Comparison of ENCODE assay signal across 12 mouse cellular contexts in genomic region chr4:81498133-81498532, GRCm38 (mm10). TPM values are rescaled to one million over a fixed set of nuclear protein-coding genes. Genes with fewer than 3 reads are reported as not detected.
DNase-seq lines count a peak whose midpoint lies in the region; ATAC-seq and TF ChIP-seq lines count a peak whose summit lies in the region.
"Had no signal": no experiment of that assay in that cellular context is flagged by ENCODE, and none has a peak within 500 bp of the region (broad histone marks: within the 10 kb centered on the region; RNA-seq: fewer than 3 reads in every experiment).

No protein-coding gene starts in this region.

- ATAC-seq in frontal cortex, adult (ENCODE audit: low TSS enrichment) = peak; percentile 88

- DNase-seq in frontal cortex, postnatal 25 days (ENCODE audit: low spot score in 2 of 2) = no peak
- peak; percentile 3 for DNase-seq in left cerebral cortex, adult 11 months (ENCODE audit: low spot score)
- DNase-seq in left cerebral cortex, postnatal 36 days (ENCODE audit: low spot score in 2 of 2) = no peak
- peak; percentile 7 for DNase-seq in A20 (ENCODE audit: low read depth, low spot score)
- DNase-seq in brain, embryonic 14.5 days (ENCODE audit: low read depth) = peak; percentile 80
- DNase-seq in thymus, postnatal 0 days (ENCODE audit: low spot score) = no peak
- DNase-seq in urinary bladder, postnatal 14 days (ENCODE audit: low spot score) = no peak
- DNase-seq: kidney, postnatal 4 days; spleen, adult 18-20 months; thymus, postnatal 4 days had no signal

- TF ChIP-seq POLR2A in brain, embryonic 14.5 days (IDR thresholded peaks at IDR 0.05; ENCODE audit: borderline replicate concordance, extremely low read depth, insufficient read depth, insufficient read length, poor library complexity, severe bottlenecking) = no peak

- intact Hi-C loops in left cerebral cortex, postnatal 36 days (cut with DNase I) = loop anchor here (5.0 kb wide), 1 partner anchor 1124 kb away; no protein-coding TSS in a partner anchor

- peak; percentile 25; the same call in 1 of the 2 replicates for TF ChIP-seq CTCF in brain, embryonic 14.5 days (IDR thresholded peaks at IDR 0.05; ENCODE audit: borderline replicate concordance, extremely low read depth, insufficient read depth, insufficient read length)

RNA-seq across cellular contexts. Expression of gene Mpdz, which starts 55.5 kb away (rescaled TPM):
- total RNA-seq in left cerebral cortex, postnatal 36 days (2021) = 10 to 100 TPM; 47.8 to 61.3 TPM
- 30.1 TPM in 2 replicates for polyA plus RNA-seq in brain, embryonic 14.5 days (2012; rRNA removed)
- polyA plus RNA-seq in thymus, postnatal 0 days (2015; fragmentation: Nextera tagmentation; extraction: Ambion mirVana) = 1.5 TPM in 2 replicates
- polyA plus RNA-seq: macrophage had no signal

Comparison
In these comparisons a context has a peak if more than half of its experiments do, and no peak if none do; other contexts are left out.
1. DNase-seq: peak in left cerebral cortex, adult 11 months (single experiment), A20 (single experiment) and brain, embryonic 14.5 days (single experiment); none in frontal cortex, postnatal 25 days (0 of 2), left cerebral cortex, postnatal 36 days (0 of 2), thymus, postnatal 0 days (single experiment) and urinary bladder, postnatal 14 days (single experiment).
2. RNA of gene Mpdz, which starts 55.5 kb away (polyA plus RNA-seq): 30.1 TPM in brain, embryonic 14.5 days; 1.5 TPM in thymus, postnatal 0 days; every median in the first group is over 10 times any median in the second.